Comparison of ENCODE assay signal across 10 mouse cellular contexts in the genomic region with DNA sequence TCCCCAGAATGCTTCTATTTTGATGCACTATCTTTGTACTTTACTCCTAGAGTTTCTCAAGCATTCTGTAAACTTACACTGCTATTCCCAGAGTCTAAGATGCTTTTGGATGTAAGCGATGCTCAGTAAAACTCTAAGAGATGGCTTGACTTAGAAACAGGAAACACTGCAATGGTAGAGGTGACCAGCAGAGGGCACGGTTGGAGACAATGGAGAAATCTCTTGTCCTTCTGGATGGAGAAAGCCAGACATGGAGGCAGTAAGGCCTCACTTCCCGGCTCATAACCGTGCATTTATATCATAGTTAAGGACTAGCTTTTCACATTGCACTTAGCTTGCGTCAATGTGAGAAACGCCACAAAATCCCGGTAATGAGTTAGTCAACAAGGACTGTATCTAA. TPM values are rescaled to one million over a fixed set of nuclear protein-coding genes. Genes with fewer than 3 reads are reported as not detected.
A peak's percentile ranks its signal among the peaks of the same experiment; 100 is the strongest.
DNase-seq lines count a peak whose midpoint lies in the region; ATAC-seq and TF ChIP-seq lines count a peak whose summit lies in the region.
"Had no signal": no experiment of that assay in that cellular context is flagged by ENCODE, and none has a peak within 500 bp of the region (broad histone marks: within the 10 kb centered on the region; RNA-seq: fewer than 3 reads in every experiment).

No protein-coding gene starts in this region.

- no peak for TF ChIP-seq POLR2A in liver, adult 2 months (IDR thresholded peaks at IDR 0.05; ENCODE audit: extremely low read depth, insufficient read depth, low read length)

- no peaks in the 10 kb centered on the region for H3K4me1 ChIP-seq in forebrain, embryonic 14.5 days (ENCODE audit: control insufficient read depth, insufficient read depth, low read length)
- peaks cover 2% of the 10 kb centered on the region; the same call in 1 of the 2 replicates for H3K4me1 ChIP-seq in forebrain, embryonic 11.5 days (replicated peaks; ENCODE audit: control insufficient read depth, insufficient read depth, low read length)
- no peaks in the 10 kb centered on the region for H3K4me1 ChIP-seq in liver, adult 2 months (ENCODE audit: control insufficient read depth, insufficient read depth, low read length)
- H3K4me1 ChIP-seq in liver, embryonic 11.5 days (replicated peaks; ENCODE audit: control insufficient read depth, insufficient read depth, low read length) = peaks cover 4% of the 10 kb centered on the region
- H3K4me1 ChIP-seq in liver, embryonic 14.5 days (replicated peaks; ENCODE audit: control insufficient read depth in 2 of 2, insufficient read depth in 2 of 2, low read length in 1 of 2) = peaks cover 3% of the 10 kb centered on the region in 2 experiments; a peak in 2 of 4 replicates
- H3K4me1 ChIP-seq: stomach, embryonic 15.5 days had no signal

- peak; percentile 36 for DNase-seq in forebrain, embryonic 14.5 days (ENCODE audit: low spot score)
- no peak for DNase-seq in forebrain, embryonic 11.5 days (ENCODE audit: low spot score)
- DNase-seq in liver, adult 2 months (ENCODE audit: extremely low read depth, low read depth, low spot score) = no peak
- DNase-seq in liver, embryonic 11.5 days (ENCODE audit: low spot score) = no peak
- DNase-seq in MN1 (ENCODE audit: low spot score) = peak; percentile 22
- peak in 1 of 3 experiments; percentile 32 for DNase-seq in liver, embryonic 14.5 days (ENCODE audit: low read depth in 3 of 3, low spot score in 3 of 3)
- DNase-seq in adrenal gland, postnatal 10 days = no peak
- DNase-seq in heart, adult 8-10 months (ENCODE audit: low spot score) = no peak
- DNase-seq: heart, adult 18-20 months had no signal

- no peak overlapping the region for H3K4me3 ChIP-seq in forebrain, embryonic 14.5 days (ENCODE audit: low read depth, low read length)
- no peak overlapping the region for H3K4me3 ChIP-seq in forebrain, embryonic 11.5 days (ENCODE audit: low read depth, low read length)
- no peak overlapping the region for H3K4me3 ChIP-seq in liver, adult 2 months (ENCODE audit: insufficient read depth, low read depth, low read length)
- H3K4me3 ChIP-seq in liver, embryonic 11.5 days (ENCODE audit: low read depth, low read length) = no peak overlapping the region
- no peak overlapping the region for H3K4me3 ChIP-seq in liver, embryonic 14.5 days (ENCODE audit: insufficient read depth in 1 of 2, low read depth in 2 of 2, low read length in 2 of 2)
- H3K4me3 ChIP-seq: stomach, embryonic 15.5 days had no signal

- no peaks in the 10 kb centered on the region for H3K79me2 ChIP-seq in liver, adult 2 months (ENCODE audit: control insufficient read depth, insufficient read depth, low read length)

- 75% methylated on average over 7 of the region's 7 CpGs for WGBS in forebrain, embryonic 14.5 days
- WGBS in forebrain, embryonic 11.5 days = 77% methylated on average over 7 of the region's 7 CpGs
- 73% methylated on average over 7 of the region's 7 CpGs for WGBS in liver, adult 2 months
- 68% methylated on average over 7 of the region's 7 CpGs for WGBS in liver, embryonic 11.5 days
- WGBS in liver, embryonic 14.5 days (ENCODE audit: insufficient replicate concordance) = 58% methylated on average over 7 of the region's 7 CpGs

- no peak overlapping the region for H3K9ac ChIP-seq in forebrain, embryonic 14.5 days (ENCODE audit: low read length)
- H3K9ac ChIP-seq in forebrain, embryonic 11.5 days (ENCODE audit: low read length) = no peak overlapping the region
- H3K9ac ChIP-seq in liver, adult 2 months (ENCODE audit: low read depth, low read length) = no peak overlapping the region
- H3K9ac ChIP-seq in liver, embryonic 11.5 days (ENCODE audit: low read depth, low read length) = no peak overlapping the region
- no peak overlapping the region for H3K9ac ChIP-seq in liver, embryonic 14.5 days (replicated peaks)
- H3K9ac ChIP-seq: stomach, embryonic 15.5 days had no signal

- H3K36me3 ChIP-seq in forebrain, embryonic 14.5 days (ENCODE audit: control insufficient read depth, insufficient read depth, low read length) = peaks cover 7% of the 10 kb centered on the region; the same call in 1 of the 2 replicates
- no peaks in the 10 kb centered on the region for H3K36me3 ChIP-seq in forebrain, embryonic 11.5 days (ENCODE audit: control insufficient read depth, insufficient read depth, low read length)
- peaks cover 10% of the 10 kb centered on the region for H3K36me3 ChIP-seq in liver, adult 2 months (ENCODE audit: control insufficient read depth, insufficient read depth, low read length)
- H3K36me3 ChIP-seq in liver, embryonic 11.5 days (ENCODE audit: control insufficient read depth, insufficient read depth, low read length) = no peaks in the 10 kb centered on the region
- H3K36me3 ChIP-seq in liver, embryonic 14.5 days (replicated peaks; ENCODE audit: control insufficient read depth, insufficient read depth, low read depth) = no peaks in the 10 kb centered on the region
- H3K36me3 ChIP-seq: stomach, embryonic 15.5 days had no signal

- H3K27me3 ChIP-seq in forebrain, embryonic 14.5 days (replicated peaks; ENCODE audit: control insufficient read depth, insufficient read depth, low read length) = no peaks in the 10 kb centered on the region
- H3K27me3 ChIP-seq in forebrain, embryonic 11.5 days (ENCODE audit: control insufficient read depth, insufficient read depth, low read length) = no peaks in the 10 kb centered on the region
- no peaks in the 10 kb centered on the region for H3K27me3 ChIP-seq in liver, adult 2 months (ENCODE audit: control insufficient read depth, insufficient read depth, low read length)
- H3K27me3 ChIP-seq in liver, embryonic 11.5 days (replicated peaks; ENCODE audit: control insufficient read depth, insufficient read depth, low read length) = no peaks in the 10 kb centered on the region
- H3K27me3 ChIP-seq in liver, embryonic 14.5 days (ENCODE audit: control insufficient read depth, insufficient read depth, low read length) = no peaks in the 10 kb centered on the region
- H3K27me3 ChIP-seq: stomach, embryonic 15.5 days had no signal

- peak; percentile 32; the same call in 1 of the 2 replicates for TF ChIP-seq CTCF in liver, adult 2 months (IDR thresholded peaks at IDR 0.05; ENCODE audit: low read depth, low read length)
- TF ChIP-seq CTCF in liver, embryonic 14.5 days (IDR thresholded peaks at IDR 0.05; ENCODE audit: low read depth) = peak; percentile 77

- ATAC-seq in forebrain, embryonic 14.5 days = no peak
- no peak for ATAC-seq in forebrain, embryonic 11.5 days (replicated peaks; ENCODE audit: low FRiP score)
- ATAC-seq in liver, embryonic 11.5 days (replicated peaks; ENCODE audit: low FRiP score) = no peak
- ATAC-seq in liver, embryonic 14.5 days (ENCODE audit: insufficient read depth) = no peak

- no peak overlapping the region for H3K4me2 ChIP-seq in forebrain, embryonic 14.5 days (ENCODE audit: low read length)
- no peak overlapping the region for H3K4me2 ChIP-seq in forebrain, embryonic 11.5 days (ENCODE audit: low read depth, low read length, severe bottlenecking)
- H3K4me2 ChIP-seq in liver, embryonic 11.5 days = no peak overlapping the region
- no peak overlapping the region for H3K4me2 ChIP-seq in liver, embryonic 14.5 days (ENCODE audit: low read depth)
- H3K4me2 ChIP-seq: stomach, embryonic 15.5 days had no signal

- no peak overlapping the region for H3K27ac ChIP-seq in forebrain, embryonic 14.5 days (ENCODE audit: low read depth, low read length)
- no peak overlapping the region for H3K27ac ChIP-seq in forebrain, embryonic 11.5 days (ENCODE audit: low read depth, low read length)
- H3K27ac ChIP-seq in liver, adult 2 months (replicated peaks; ENCODE audit: insufficient read depth, low read depth, low read length) = no peak overlapping the region
- no peak overlapping the region for H3K27ac ChIP-seq in liver, embryonic 11.5 days (ENCODE audit: low read depth, low read length)
- H3K27ac ChIP-seq in liver, embryonic 14.5 days = no peak overlapping the region
- H3K27ac ChIP-seq: stomach, embryonic 15.5 days had no signal

- no peaks in the 10 kb centered on the region for H3K9me3 ChIP-seq in forebrain, embryonic 14.5 days (replicated peaks; ENCODE audit: control insufficient read depth, low read length)
- H3K9me3 ChIP-seq in forebrain, embryonic 11.5 days (ENCODE audit: control insufficient read depth, low read length) = no peaks in the 10 kb centered on the region
- no peaks in the 10 kb centered on the region for H3K9me3 ChIP-seq in liver, embryonic 11.5 days (ENCODE audit: control insufficient read depth, low read length)
- no peaks in the 10 kb centered on the region for H3K9me3 ChIP-seq in liver, embryonic 14.5 days (ENCODE audit: control insufficient read depth, low read length)
- H3K9me3 ChIP-seq: stomach, embryonic 15.5 days had no signal

- TF ChIP-seq EP300 in liver, embryonic 14.5 days (IDR thresholded peaks at IDR 0.05; ENCODE audit: low read depth) = no peak

RNA-seq across cellular contexts. Expression of gene Gmpr, which starts 53.3 kb away (rescaled TPM):
- 24.3 and 25.7 TPM in 2 replicates for polyA plus RNA-seq in forebrain, embryonic 14.5 days (2014; fragmentation: Nextera tagmentation; extraction: Ambion mirVana)
- 20.3 and 20.5 TPM in 2 replicates for polyA plus RNA-seq in forebrain, embryonic 11.5 days (2014; fragmentation: Nextera tagmentation; extraction: Ambion mirVana)
- total RNA-seq in liver, adult 2 months (2014; rRNA removed) = 0.74 and 1.1 TPM in 2 replicates
- polyA plus RNA-seq in liver, adult 2 months (2012; rRNA removed) = 1.5 and 2.2 TPM in 2 replicates
- 200 and 221 TPM in 2 replicates for polyA plus RNA-seq in liver, embryonic 11.5 days (2014; fragmentation: Nextera tagmentation; extraction: Ambion mirVana)
- polyA plus RNA-seq in liver, embryonic 14.5 days (2012; rRNA removed) = 116 and 155 TPM in 2 replicates
- polyA plus RNA-seq in liver, embryonic 14.5 days (2014; fragmentation: Nextera tagmentation; extraction: Ambion mirVana) = 295 and 311 TPM in 2 replicates
- total RNA-seq in adrenal gland, postnatal 10 days (2021) = 100 to 1,000 TPM; 118 to 230 TPM
- total RNA-seq in heart, adult 8-10 months (2022) = 100 to 1,000 TPM; 152 to 199 (median 170) TPM

Comparison
In these comparisons a context has a peak if more than half of its experiments do, and no peak if none do; other contexts are left out.
1. DNase-seq: peak in forebrain, embryonic 14.5 days (single experiment) and MN1 (single experiment); none in forebrain, embryonic 11.5 days (single experiment), liver, adult 2 months (single experiment), liver, embryonic 11.5 days (single experiment), adrenal gland, postnatal 10 days (single experiment) and heart, adult 8-10 months (single experiment).